Mouse (Mus musculus): ENCODE data around the gene Dcbld1. TPM values are rescaled to one million over a fixed set of nuclear protein-coding genes. Genes with fewer than 3 reads are reported as not detected.
"Not testable (repeated sequence)": the region's sequence is repeated elsewhere in the genome, so short reads cannot be mapped to it uniquely, and the experiment has no call there.

The Dcbld1 gene
- polyA plus RNA-seq, 1 experiment from 2014 or later = 6.7 TPM

DNA sequence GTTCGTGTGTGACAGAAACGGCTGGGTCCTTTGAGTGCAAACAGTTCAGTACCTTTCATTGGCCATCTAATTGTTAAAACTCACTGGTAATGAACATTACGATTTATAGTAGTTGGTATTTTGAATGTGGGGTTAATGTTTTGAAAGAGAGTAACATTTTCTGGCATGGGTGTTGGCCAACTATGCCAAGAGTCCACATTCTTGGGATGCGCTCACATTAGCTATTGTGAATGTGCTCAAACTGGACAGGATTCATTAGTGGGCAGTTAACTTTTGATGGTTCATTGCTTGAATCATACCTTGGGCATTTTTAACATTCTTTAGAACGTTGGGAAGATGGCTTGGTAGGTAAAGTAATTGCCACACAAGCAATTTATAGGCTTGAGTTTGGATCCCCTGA is 30.7 kb downstream of the Dcbld1 start:
- Histone ChIP-seq H3K4me1 (replicated peaks) (no peaks in the 10 kb centered on the region), H3K27ac (no peak overlapping the region), H3K27me3 (no peaks in the 10 kb centered on the region), H3K4me3 (no peak overlapping the region), H3K4me2 (no peak overlapping the region), H3K9me3 (replicated peaks) (no peaks in the 10 kb centered on the region), H3K9ac (no peak overlapping the region), H3K36me3 (no peaks in the 10 kb centered on the region)
- ATAC-seq (replicated peaks; ENCODE audit: insufficient number of reproducible peaks, insufficient read depth, low FRiP score, low read depth) = no peak
- 87% methylated on average over 5 of the region's 5 CpGs for WGBS

DNA sequence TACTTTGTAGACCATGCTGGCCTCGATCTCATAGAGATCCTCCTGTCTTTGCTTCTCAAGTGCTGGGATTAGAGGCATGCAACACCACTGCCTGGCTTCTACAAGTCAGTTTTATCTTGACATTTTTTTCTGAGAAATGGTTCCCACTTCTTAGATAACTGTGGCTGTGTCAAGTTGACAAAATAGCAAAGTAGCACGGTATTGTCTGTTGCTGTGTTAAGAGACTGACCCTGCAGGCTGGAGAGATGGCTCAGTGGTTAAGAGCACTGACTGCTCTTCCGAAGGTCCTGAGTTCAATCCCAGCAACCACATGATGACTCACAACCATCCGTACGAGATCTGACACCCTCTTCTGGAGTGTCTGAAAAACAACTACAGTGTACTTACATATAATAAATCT is 35.5 kb downstream of the Dcbld1 start:
- ATAC-seq (replicated peaks; ENCODE audit: insufficient number of reproducible peaks, insufficient read depth, low FRiP score, low read depth) = no peak
- Histone ChIP-seq H3K27ac (no peak overlapping the region), H3K4me1 (replicated peaks) (no peaks in the 10 kb centered on the region), H3K36me3 (no peaks in the 10 kb centered on the region), H3K9ac (no peak overlapping the region), H3K9me3 (replicated peaks) (no peaks in the 10 kb centered on the region), H3K4me2 (no peak overlapping the region), H3K27me3 (no peaks in the 10 kb centered on the region), H3K4me3 (no peak overlapping the region)
- WGBS = 75% methylated on average over 5 of the region's 5 CpGs

- no peaks in the 10 kb centered on the region for H3K9me3 ChIP-seq (replicated peaks)
- H3K36me3 ChIP-seq = no peaks in the 10 kb centered on the region
- no peak overlapping the region for H3K4me2 ChIP-seq
- H3K27ac ChIP-seq = no peak overlapping the region
- no peak overlapping the region for H3K4me3 ChIP-seq
- no peaks in the 10 kb centered on the region for H3K27me3 ChIP-seq
- ATAC-seq (replicated peaks; ENCODE audit: insufficient number of reproducible peaks, insufficient read depth, low FRiP score, low read depth) = no peak
- H3K4me1 ChIP-seq (replicated peaks) = 0 out of 2 replicates have a peak, but pooled peaks cover 6% of the 10 kb centered on the region
- WGBS = 72% methylated on average over 5 of the region's 5 CpGs
- no peak overlapping the region for H3K9ac ChIP-seq
Measured at GRCm38 (mm10) chr10:52271385-52271784, 38.0 kb downstream of the Dcbld1 start.

- Histone ChIP-seq H3K36me3 (no peaks in the 10 kb centered on the region), H3K27ac (no peak overlapping the region), H3K4me1 (replicated peaks) (peaks cover 8% of the 10 kb centered on the region), H3K9ac (no peak overlapping the region), H3K4me3 (no peak overlapping the region), H3K4me2 (no peak overlapping the region), H3K9me3 (replicated peaks) (no peaks in the 10 kb centered on the region), H3K27me3 (no peaks in the 10 kb centered on the region)
- ATAC-seq (replicated peaks; ENCODE audit: insufficient number of reproducible peaks, insufficient read depth, low FRiP score, low read depth) = no peak
- WGBS = 60% methylated on average over 2 of the region's 2 CpGs
Measured at GRCm38 (mm10) chr10:52273012-52273411, 39.6 kb downstream of the Dcbld1 start.

DNA sequence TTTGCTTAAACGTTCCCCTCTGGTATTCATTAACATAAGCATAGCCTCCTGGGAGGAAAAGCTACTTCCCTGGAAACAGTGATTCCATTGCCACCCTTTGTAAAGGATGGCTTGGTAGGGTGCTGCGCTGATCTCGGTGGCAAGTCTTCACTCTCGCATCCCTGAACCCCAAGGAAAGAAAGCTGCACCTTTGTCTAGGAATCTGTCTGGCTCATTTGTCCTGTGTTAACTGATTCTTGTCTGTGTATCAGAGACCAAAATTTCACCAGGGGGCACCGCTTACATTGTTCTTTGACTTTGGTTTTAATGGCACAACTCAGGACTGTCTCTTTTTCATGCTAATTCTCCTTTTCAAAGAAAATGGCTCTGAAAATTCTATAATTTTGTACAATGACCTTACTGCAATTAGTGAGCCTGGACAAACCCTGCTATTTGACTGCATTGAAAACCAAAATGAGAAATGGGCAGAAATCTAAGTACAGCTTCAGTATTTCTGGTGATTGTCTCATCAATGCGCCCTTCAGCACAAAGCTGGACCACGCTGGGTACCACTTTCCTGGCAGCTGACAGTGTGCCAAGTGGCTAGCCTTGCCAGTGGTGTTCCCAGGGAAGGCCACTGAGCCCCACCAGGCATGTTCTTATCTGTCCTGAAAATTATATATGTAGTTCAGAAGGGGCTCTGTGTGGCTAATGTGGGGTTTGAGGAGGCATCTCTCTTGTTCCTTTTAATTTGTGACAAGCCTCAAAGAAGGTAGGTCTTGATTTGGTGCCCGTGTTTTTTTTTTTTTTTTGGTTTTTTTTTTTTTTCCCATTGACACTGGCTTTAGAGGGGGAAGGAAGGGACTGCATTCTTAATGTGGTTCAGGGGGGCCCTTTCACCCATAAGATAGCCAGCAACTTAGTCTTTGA is 40.8 kb downstream of the Dcbld1 start:
- Histone ChIP-seq H3K36me3 (no peaks in the 10 kb centered on the region), H3K27ac (peak overlapping the region; percentile 34; the same call in 1 of the 2 replicates), H3K4me2 (no peak overlapping the region), H3K4me1 (replicated peaks) (peaks cover 11% of the 10 kb centered on the region), H3K4me3 (no peak overlapping the region), H3K9me3 (replicated peaks) (no peaks in the 10 kb centered on the region), H3K27me3 (no peaks in the 10 kb centered on the region), H3K9ac (no peak overlapping the region)
- ATAC-seq (replicated peaks; ENCODE audit: insufficient number of reproducible peaks, insufficient read depth, low FRiP score, low read depth) = no peak
- 61% methylated on average over 8 of the region's 8 CpGs for WGBS

DNA sequence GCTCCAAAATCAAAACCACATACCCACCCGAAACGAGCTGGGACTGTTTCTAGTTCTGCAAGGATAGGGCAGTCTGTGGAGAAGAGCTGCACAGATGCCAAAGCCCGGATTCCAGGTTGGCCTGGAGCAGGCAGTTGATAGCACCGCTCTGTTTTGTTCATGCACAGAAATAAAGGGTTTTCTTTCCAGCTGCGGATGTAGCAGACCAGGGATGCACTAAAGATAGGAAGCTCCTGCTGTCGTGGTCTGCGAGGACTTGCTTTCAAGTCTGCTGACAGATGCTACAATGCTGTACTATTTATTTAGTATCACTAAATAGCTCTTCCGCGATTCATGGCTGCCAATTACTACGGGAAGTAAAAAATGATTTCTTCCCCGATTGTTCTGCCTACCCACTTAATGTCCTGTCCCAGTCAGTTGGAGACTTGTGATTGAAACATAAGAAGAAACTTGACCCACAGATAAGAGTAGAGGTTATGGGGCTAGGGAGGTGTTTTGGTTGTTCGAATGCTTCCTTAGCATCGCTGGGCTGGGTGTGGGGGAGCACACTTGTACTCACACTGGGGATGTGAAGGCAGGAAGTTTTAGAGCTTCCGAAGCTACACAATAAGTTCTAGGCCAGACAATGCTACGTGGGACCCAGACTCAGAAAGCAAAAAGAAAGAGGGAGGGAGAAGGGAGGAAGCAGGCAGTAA is 41.6 kb downstream of the Dcbld1 start:
- H3K4me3 ChIP-seq = no peak overlapping the region
- ATAC-seq (replicated peaks; ENCODE audit: insufficient number of reproducible peaks, insufficient read depth, low FRiP score, low read depth) = no peak
- no peak overlapping the region for H3K9ac ChIP-seq
- peak overlapping the region; percentile 34 for H3K27ac ChIP-seq
- 42% methylated on average over 15 of the region's 15 CpGs for WGBS
- no peak overlapping the region for H3K4me2 ChIP-seq
- no peaks in the 10 kb centered on the region for H3K36me3 ChIP-seq
- H3K9me3 ChIP-seq (replicated peaks) = no peaks in the 10 kb centered on the region
- peaks cover 11% of the 10 kb centered on the region for H3K4me1 ChIP-seq (replicated peaks)
- no peaks in the 10 kb centered on the region for H3K27me3 ChIP-seq

DNA sequence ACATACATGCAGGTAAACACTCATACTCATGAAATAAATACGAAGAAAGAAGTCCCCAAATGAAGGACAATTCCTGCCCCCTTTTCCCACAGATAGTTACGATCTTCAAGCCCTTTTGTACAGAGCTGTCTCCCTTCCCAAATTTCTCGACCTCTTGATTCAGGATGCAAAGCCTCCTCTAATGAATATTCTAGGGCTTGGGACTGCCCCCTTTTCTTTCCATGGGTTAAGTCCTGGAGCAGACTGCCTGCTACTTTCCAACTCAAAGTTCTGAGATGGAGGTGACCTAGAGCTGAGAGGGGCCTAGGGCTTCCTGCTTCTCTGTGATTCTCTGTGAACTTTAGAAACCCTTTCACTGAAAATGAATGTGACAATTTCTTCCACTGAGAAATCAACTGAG is 43.2 kb downstream of the Dcbld1 start:
- WGBS = 84% methylated on average over 3 of the region's 3 CpGs
- H3K9me3 ChIP-seq (replicated peaks) = no peaks in the 10 kb centered on the region
- no peaks in the 10 kb centered on the region for H3K36me3 ChIP-seq
- no peak overlapping the region for H3K9ac ChIP-seq
- H3K27me3 ChIP-seq = no peaks in the 10 kb centered on the region
- no peak overlapping the region for H3K4me3 ChIP-seq
- H3K4me1 ChIP-seq (replicated peaks) = peaks cover 11% of the 10 kb centered on the region
- ATAC-seq (replicated peaks; ENCODE audit: insufficient number of reproducible peaks, insufficient read depth, low FRiP score, low read depth) = no peak
- no peak overlapping the region for H3K4me2 ChIP-seq
- no peak overlapping the region for H3K27ac ChIP-seq

GRCm38 (mm10) chr10:52277564-52277963 is 44.1 kb downstream of the Dcbld1 start:
- not testable (repeated sequence) for H3K27me3 ChIP-seq; H3K27ac ChIP-seq; ATAC-seq (replicated peaks; ENCODE audit: insufficient number of reproducible peaks, insufficient read depth, low FRiP score, low read depth); H3K4me2 ChIP-seq; H3K9me3 ChIP-seq (replicated peaks); H3K4me3 ChIP-seq; H3K36me3 ChIP-seq; H3K9ac ChIP-seq
- 90% methylated on average over 8 of the region's 8 CpGs for WGBS
- peaks cover 11% of the 10 kb centered on the region for H3K4me1 ChIP-seq (replicated peaks)

GRCm38 (mm10) chr10:52278011-52278434 is 44.6 kb downstream of the Dcbld1 start:
- 54% methylated on average over 9 of the region's 9 CpGs for WGBS
- Histone ChIP-seq H3K4me1 (replicated peaks) (peaks cover 11% of the 10 kb centered on the region), H3K4me2 (no peak overlapping the region), H3K4me3 (no peak overlapping the region), H3K9me3 (replicated peaks) (no peaks in the 10 kb centered on the region), H3K27ac (no peak overlapping the region), H3K27me3 (no peaks in the 10 kb centered on the region), H3K36me3 (no peaks in the 10 kb centered on the region), H3K9ac (no peak overlapping the region)
- ATAC-seq (replicated peaks; ENCODE audit: insufficient number of reproducible peaks, insufficient read depth, low FRiP score, low read depth) = no peak

- Histone ChIP-seq H3K9me3 (replicated peaks) (no peaks in the 10 kb centered on the region), H3K9ac (no peak overlapping the region), H3K36me3 (no peaks in the 10 kb centered on the region), H3K4me3 (no peak overlapping the region), H3K4me1 (replicated peaks) (peaks cover 11% of the 10 kb centered on the region), H3K4me2 (no peak overlapping the region), H3K27me3 (no peaks in the 10 kb centered on the region), H3K27ac (no peak overlapping the region)
- ATAC-seq (replicated peaks; ENCODE audit: insufficient number of reproducible peaks, insufficient read depth, low FRiP score, low read depth) = no peak
- WGBS = 55% methylated on average over 3 of the region's 3 CpGs
Measured at GRCm38 (mm10) chr10:52278866-52279265, 45.4 kb downstream of the Dcbld1 start.

- H3K9me3 ChIP-seq (replicated peaks) = no peaks in the 10 kb centered on the region
- no peak overlapping the region for H3K9ac ChIP-seq
- 80% methylated on average over 4 of the region's 4 CpGs for WGBS
Measured at GRCm38 (mm10) chr10:52279876-52280275, 46.5 kb downstream of the Dcbld1 start.

More at GRCm38 (mm10) chr10:52279876-52280275, 46.5 kb downstream of the Dcbld1 start:
- no peak overlapping the region for H3K27ac ChIP-seq
- H3K27me3 ChIP-seq = no peaks in the 10 kb centered on the region
- H3K36me3 ChIP-seq = no peaks in the 10 kb centered on the region
- no peak overlapping the region for H3K4me3 ChIP-seq
- no peak for ATAC-seq (replicated peaks; ENCODE audit: insufficient number of reproducible peaks, insufficient read depth, low FRiP score, low read depth)
- H3K4me2 ChIP-seq = no peak overlapping the region
- H3K4me1 ChIP-seq (replicated peaks) = peaks cover 6% of the 10 kb centered on the region
